Mouse (Mus musculus): ENCODE results near the gene Gjc2.

DNA sequence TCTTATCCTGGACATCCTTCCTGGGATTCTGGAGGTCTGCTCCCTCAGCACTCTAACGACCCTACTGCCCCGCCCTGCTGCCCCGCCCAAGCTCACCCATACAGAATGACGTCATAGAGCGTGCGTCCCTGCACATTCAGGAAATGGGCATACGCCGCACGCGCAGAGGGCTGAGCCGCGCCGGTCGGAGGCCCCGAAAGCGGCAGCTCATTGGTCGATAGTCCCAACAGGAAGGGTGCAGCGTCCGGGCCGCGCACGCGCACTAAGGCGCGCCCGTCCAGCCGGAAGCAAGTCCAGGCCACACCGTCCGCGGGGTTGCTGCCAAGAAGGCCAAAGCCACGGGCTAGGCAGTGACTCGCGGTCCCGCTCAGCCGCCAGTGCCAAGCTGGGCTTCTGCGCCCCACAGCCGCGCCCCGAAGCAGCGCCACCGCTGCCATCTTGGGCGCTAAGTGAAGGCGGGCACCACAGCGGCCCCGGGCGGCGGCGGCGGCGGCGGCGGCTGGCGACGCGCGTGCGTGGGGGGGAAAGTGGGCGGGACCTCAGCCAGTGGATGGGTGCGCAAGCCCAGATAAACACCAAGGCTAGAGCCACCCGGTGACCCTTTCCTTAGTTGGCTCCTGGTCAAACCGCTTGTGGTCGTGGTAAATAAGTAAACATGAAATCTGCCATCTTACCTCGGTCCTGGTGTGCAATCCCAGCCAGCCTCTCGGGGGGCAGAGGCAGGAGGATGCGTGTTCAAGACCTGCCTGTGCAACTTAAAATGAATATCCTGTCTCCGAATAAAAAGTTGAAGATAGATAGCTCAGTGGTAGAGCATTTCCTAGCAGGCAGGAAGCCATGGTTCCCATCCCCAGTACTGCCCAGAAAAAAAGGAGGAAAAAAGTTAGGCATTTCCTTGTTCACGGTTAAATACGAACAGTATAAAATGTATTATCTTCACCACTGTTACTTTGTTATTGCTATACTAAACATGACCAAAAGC, 19.5 kb downstream of the Gjc2 start, which contains the start of gene Iba57:
- TF ChIP-seq CTCF (IDR thresholded peaks at IDR 0.05; ENCODE audit: borderline replicate concordance, extremely low read depth, insufficient read depth, insufficient read length) = peak; percentile 19; the same call in 1 of the 2 replicates
- peak; percentile 83 for TF ChIP-seq POLR2A (IDR thresholded peaks at IDR 0.05; ENCODE audit: borderline replicate concordance, extremely low read depth, insufficient read depth, insufficient read length, poor library complexity, severe bottlenecking)
